Mouse (Mus musculus) kidney, embryonic 14.5 days (tissue): Measurements from ENCODE around the gene Ptp4a2. TPM values are rescaled to one million over a fixed set of nuclear protein-coding genes. Genes with fewer than 3 reads are reported as not detected.

Source experiments
- ATAC-seq: fragments of 200-750 bp; cut with Nextera tagmentation; 2 replicates; pipeline ENCODE4 v1.8.0; 2017; ENCODE audit warnings: moderate number of reproducible peaks, mild to moderate bottlenecking, moderate TSS enrichment, moderate library complexity; ENCODE audit not compliant: low FRiP score, low TSS enrichment
- H3K27ac ChIP-seq: fragments of 300-500 bp; sonication (generic); 2 replicates; pipeline ENCODE4 v1.5.1; 2014; ENCODE audit warnings: low read depth, mild to moderate bottlenecking, low read length, moderate library complexity, mixed read lengths
- H3K27me3 ChIP-seq: fragments of 300-500 bp; sonication (generic); 2 replicates; pipeline ENCODE4 v1.6.1; 2014; ENCODE audit warnings: mild to moderate bottlenecking, low read length; ENCODE audit not compliant: control insufficient read depth, insufficient read depth
- H3K36me3 ChIP-seq: fragments of 300-500 bp; sonication (generic); 2 replicates; pipeline ENCODE4 v1.6.1; 2014; ENCODE audit warnings: low read length, mixed read lengths; ENCODE audit not compliant: control insufficient read depth, insufficient read depth
- H3K4me1 ChIP-seq: fragments of 300-500 bp; sonication (generic); 2 replicates; pipeline ENCODE4 v1.6.1; 2014; ENCODE audit warnings: low read length, mixed read lengths; ENCODE audit not compliant: control insufficient read depth, insufficient read depth
- H3K4me2 ChIP-seq: fragments of 300-500 bp; sonication (generic); replicated peaks from 2 replicates; pipeline ENCODE4 v1.6.1; 2014; ENCODE audit warnings: low read depth, mild to moderate bottlenecking, low read length
- H3K4me3 ChIP-seq: fragments of 300-500 bp; sonication (generic); 2 replicates; pipeline ENCODE4 v1.5.1; 2014; ENCODE audit warnings: mild to moderate bottlenecking, low read length
- H3K9ac ChIP-seq: fragments of 300-500 bp; sonication (generic); 2 replicates; pipeline ENCODE4 v1.6.1; 2014; ENCODE audit warnings: low read depth, mild to moderate bottlenecking, low read length, moderate library complexity
- H3K9me3 ChIP-seq: fragments of 300-500 bp; sonication (generic); 2 replicates; pipeline ENCODE4 v1.6.1; 2016; ENCODE audit warnings: low read length; ENCODE audit not compliant: control insufficient read depth
- WGBS: fragments of 180-500 bp; shearing (Covaris S2); extraction: QIAGEN DNeasy Blood & Tissue Kit; methylation state at CpG from one replicate; pipeline ENCODE4 v1.1.7; 2014; 5-methylcytosine and 5-hydroxymethylcytosine counted together
- polyA plus RNA-seq: library from polyadenylated mRNA; unstranded; fragments of >200 nt; fragmentation: Nextera tagmentation; extraction: Ambion mirVana; gene quantifications from 2 replicates; pipeline ENCODE4 v1.2.1, GENCODE M21; 2014

Gene Ptp4a2
- polyA plus RNA-seq, 1 experiment from 2014 or later: 276 TPM

GRCm38 (mm10) chr4:129791399-129791798 lies 19.6 kb upstream of the Ptp4a2 start:
- no peak overlapping the region for H3K27ac ChIP-seq
- no peak for ATAC-seq
- H3K36me3 ChIP-seq: no peaks in the 10 kb centered on the region
- H3K27me3 ChIP-seq: no peaks in the 10 kb centered on the region
- H3K4me2 ChIP-seq: no peak overlapping the region
- peaks cover 26% of the 10 kb centered on the region for H3K4me1 ChIP-seq
- no peak overlapping the region for H3K9ac ChIP-seq
- H3K9me3 ChIP-seq: no peaks in the 10 kb centered on the region
- no peak overlapping the region for H3K4me3 ChIP-seq
- WGBS: 20% methylated on average over 1 of the region's 1 CpGs

DNA sequence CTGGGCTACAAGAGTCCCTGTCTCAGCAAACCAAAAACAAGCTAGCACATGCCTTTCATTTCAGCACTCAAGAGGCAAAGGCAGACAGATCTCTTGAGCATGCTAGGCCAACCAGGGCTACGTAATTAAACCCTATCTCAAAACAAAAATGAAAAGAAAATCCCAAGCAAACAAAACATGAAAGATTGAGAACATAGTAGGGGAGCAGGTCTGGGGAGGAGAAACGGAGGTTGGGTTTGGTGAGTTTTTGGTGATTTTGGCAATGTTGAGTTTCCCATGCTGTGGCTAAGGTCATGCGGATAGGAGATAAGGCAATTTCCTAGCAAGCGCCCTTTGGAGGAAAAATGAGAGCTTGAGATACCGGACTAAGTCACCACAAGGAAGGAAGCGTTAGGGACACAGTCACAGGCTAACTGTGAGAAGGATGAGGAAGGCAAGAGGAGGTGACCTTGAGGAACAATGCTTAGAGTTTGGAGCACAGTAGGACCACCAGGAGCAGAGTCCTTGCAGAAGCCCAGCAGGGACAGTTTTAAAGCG lies 18.3 kb upstream of the Ptp4a2 start:
- ATAC-seq: no peak
- Histone ChIP-seq H3K4me2 (no peak overlapping the region), H3K4me1 (peaks cover 26% of the 10 kb centered on the region), H3K27ac (no peak overlapping the region), H3K9ac (no peak overlapping the region), H3K27me3 (no peaks in the 10 kb centered on the region), H3K9me3 (no peaks in the 10 kb centered on the region), H3K4me3 (no peak overlapping the region), H3K36me3 (no peaks in the 10 kb centered on the region)
- WGBS: 89% methylated on average over 7 of the region's 7 CpGs

DNA sequence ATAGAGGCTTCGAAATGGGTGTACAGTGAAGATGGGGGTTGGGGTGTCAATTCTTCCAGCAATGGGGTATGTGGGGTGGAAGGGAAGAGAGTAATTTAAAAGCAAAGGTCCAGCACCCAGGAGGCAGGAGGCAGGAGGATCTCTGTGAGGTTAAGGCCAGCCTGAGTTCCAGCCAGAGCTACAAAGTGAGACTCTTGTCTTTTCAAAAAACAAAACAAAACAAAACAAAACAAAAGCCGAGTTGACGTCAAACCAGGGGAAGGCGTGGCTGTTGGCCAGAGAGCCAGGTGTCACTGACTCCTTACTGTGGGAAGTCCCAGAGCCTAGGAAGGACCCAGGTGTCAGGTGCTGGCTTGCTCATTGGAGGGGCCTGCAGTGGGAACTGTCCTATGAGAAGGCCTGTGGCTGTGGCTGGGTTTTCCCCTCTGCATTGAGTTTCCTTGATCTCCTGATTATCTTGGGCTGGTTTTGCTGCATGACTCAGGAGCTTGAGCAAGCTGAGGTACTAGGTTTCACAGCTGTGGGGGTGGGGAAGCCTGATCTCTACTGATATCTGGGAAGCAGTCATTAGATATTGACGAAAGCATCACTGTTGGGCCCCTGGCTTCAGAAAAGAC lies 17.2 kb upstream of the Ptp4a2 start:
- H3K9me3 ChIP-seq: no peaks in the 10 kb centered on the region
- no peak overlapping the region for H3K4me3 ChIP-seq
- no peaks in the 10 kb centered on the region for H3K36me3 ChIP-seq
- H3K27ac ChIP-seq: no peak overlapping the region; the same call in 1 of the 2 replicates
- WGBS: 65% methylated on average over 5 of the region's 5 CpGs
- peaks cover 26% of the 10 kb centered on the region for H3K4me1 ChIP-seq
- H3K9ac ChIP-seq: no peak overlapping the region
- H3K27me3 ChIP-seq: no peaks in the 10 kb centered on the region
- H3K4me2 ChIP-seq: no peak overlapping the region
- ATAC-seq: no peak

DNA sequence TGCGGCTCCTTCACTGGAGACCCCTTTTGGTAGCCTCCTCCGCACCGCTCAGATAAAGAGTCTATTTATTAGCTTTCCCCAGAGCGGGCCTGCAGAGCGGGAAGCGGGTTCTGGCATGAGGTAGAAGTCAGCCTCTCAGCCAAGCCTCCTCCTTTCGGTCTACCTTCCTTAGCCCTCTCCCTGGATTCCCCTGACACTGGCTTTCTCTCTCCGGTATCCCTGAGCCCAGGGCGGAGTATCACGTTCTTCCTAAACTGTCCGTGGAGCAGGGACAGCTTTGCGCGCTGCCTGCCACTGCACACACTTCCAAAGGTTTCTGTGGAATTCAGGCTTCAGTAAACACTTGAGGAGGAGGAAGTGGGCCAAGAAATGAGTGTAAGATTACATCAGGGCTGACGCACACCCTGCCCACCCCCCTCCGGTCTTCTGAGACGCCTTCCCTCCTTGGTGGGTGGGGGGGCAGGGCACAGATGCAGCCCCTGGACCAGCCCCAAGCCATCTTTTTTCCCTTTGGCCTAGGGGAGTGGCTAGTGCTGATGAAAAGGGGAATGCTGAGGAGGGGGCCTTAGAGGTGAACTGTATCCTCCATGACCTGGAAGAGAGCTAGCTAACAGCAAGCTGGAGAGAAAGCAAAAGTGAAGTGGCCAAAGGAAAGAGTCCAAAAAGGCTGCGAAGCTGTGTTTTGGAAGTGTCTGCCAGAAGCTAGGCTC lies 15.7 kb upstream of the Ptp4a2 start:
- Histone ChIP-seq H3K4me1 (peaks cover 26% of the 10 kb centered on the region), H3K4me3 (peak overlapping the region; percentile 5; the same call in 1 of the 2 replicates), H3K4me2 (peak overlapping the region; percentile 43), H3K9me3 (no peaks in the 10 kb centered on the region), H3K27me3 (no peaks in the 10 kb centered on the region), H3K9ac (peak overlapping the region; percentile 38), H3K36me3 (no peaks in the 10 kb centered on the region), H3K27ac (peak overlapping the region; percentile 92)
- peak; percentile 88 for ATAC-seq
- WGBS: 3% methylated on average over 17 of the region's 17 CpGs

- Histone ChIP-seq H3K9ac (peak overlapping the region; percentile 38; the same call in 1 of the 2 replicates), H3K36me3 (no peaks in the 10 kb centered on the region), H3K4me2 (peak overlapping the region; percentile 43), H3K9me3 (no peaks in the 10 kb centered on the region), H3K27me3 (no peaks in the 10 kb centered on the region), H3K27ac (peak overlapping the region; percentile 92), H3K4me1 (peaks cover 26% of the 10 kb centered on the region), H3K4me3 (no peak overlapping the region; the same call in 1 of the 2 replicates)
- ATAC-seq: no peak
- 26% methylated on average over 8 of the region's 8 CpGs for WGBS
These were observed 15.2 kb upstream of the Ptp4a2 start for GRCm38 (mm10) chr4:129795861-129796260.

DNA sequence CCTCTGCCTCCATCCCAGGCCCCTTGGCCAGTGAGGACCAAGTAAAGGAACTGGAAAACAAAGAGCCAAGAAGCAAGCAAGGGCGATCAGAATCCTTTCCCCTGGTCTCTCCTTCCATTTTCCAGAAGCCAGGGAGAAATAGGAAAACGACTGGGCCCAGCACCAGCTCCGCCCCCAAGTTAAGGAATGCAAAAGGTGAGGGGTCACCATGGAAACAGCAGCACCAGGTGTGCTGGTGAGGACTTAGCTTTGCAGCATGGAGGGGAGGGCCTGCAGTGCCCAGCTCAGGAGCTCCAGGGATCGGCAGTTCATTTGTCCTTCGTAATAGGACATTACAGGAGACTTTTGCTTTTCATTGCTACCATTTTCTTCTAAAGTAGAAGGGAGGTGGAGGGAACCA lies 13.0 kb upstream of the Ptp4a2 start:
- Histone ChIP-seq H3K27me3 (no peaks in the 10 kb centered on the region), H3K9ac (no peak overlapping the region), H3K4me1 (peaks cover 26% of the 10 kb centered on the region), H3K36me3 (no peaks in the 10 kb centered on the region), H3K4me3 (no peak overlapping the region), H3K4me2 (no peak overlapping the region), H3K9me3 (no peaks in the 10 kb centered on the region), H3K27ac (no peak overlapping the region)
- WGBS: 32% methylated on average over 5 of the region's 5 CpGs
- no peak for ATAC-seq

DNA sequence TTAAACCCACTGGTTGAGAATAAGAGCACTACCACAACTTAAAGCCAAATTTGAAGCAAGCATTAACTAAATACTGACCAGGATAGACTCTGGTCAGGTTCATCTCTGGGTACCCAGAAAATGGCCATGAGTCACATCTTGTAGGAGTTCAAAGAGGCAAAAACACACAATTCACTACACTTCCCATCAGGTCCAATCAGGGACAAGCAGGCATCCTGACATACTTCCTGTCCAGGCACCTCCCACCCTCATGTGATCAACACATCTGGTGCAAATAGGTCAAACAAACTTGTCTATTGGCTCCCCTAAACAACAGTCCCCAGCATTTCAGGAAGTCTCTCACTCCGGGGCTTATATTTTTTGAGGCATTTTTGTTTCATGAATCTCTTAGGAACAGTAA lies 7.7 kb upstream of the Ptp4a2 start:
- Histone ChIP-seq H3K4me3 (no peak overlapping the region), H3K9ac (no peak overlapping the region), H3K27ac (no peak overlapping the region), H3K27me3 (no peaks in the 10 kb centered on the region), H3K9me3 (no peaks in the 10 kb centered on the region), H3K4me2 (no peak overlapping the region), H3K4me1 (no peaks in the 10 kb centered on the region), H3K36me3 (no peaks in the 10 kb centered on the region)
- ATAC-seq: no peak
- WGBS: 63% methylated on average over 1 of the region's 1 CpGs

GRCm38 (mm10) chr4:129805059-129805458 lies 6.0 kb upstream of the Ptp4a2 start:
- no peaks in the 10 kb centered on the region for H3K4me1 ChIP-seq
- no peak for ATAC-seq
- no peaks in the 10 kb centered on the region for H3K36me3 ChIP-seq
- H3K4me2 ChIP-seq: no peak overlapping the region
- H3K4me3 ChIP-seq: no peak overlapping the region
- H3K9me3 ChIP-seq: no peaks in the 10 kb centered on the region
- H3K27me3 ChIP-seq: no peaks in the 10 kb centered on the region
- WGBS: 86% methylated on average over 3 of the region's 3 CpGs
- no peak overlapping the region for H3K27ac ChIP-seq
- H3K9ac ChIP-seq: no peak overlapping the region
